Mouse (Mus musculus) neural tube, embryonic 12.5 days (tissue): ENCODE measurements around the gene Arrb1. TPM values are rescaled to one million over a fixed set of nuclear protein-coding genes. Genes with fewer than 3 reads are reported as not detected.

Experiments used
- ATAC-seq: fragments of 200-750 bp; cut with Nextera tagmentation; 2 replicates; pipeline ENCODE4 v1.8.0; 2017; ENCODE audit warnings: low read depth, mild to moderate bottlenecking, moderate TSS enrichment, moderate library complexity; ENCODE audit not compliant: low FRiP score
- H3K27ac ChIP-seq: fragments of 300-500 bp; sonication (generic); 2 replicates; pipeline ENCODE4 v1.5.1; 2016
- H3K27me3 ChIP-seq: fragments of 300-500 bp; sonication (generic); replicated peaks from 2 replicates; pipeline ENCODE4 v1.6.1; 2016; ENCODE audit warnings: mild to moderate bottlenecking
- H3K36me3 ChIP-seq: fragments of 300-500 bp; sonication (generic); 2 replicates; pipeline ENCODE4 v1.6.1; 2016; ENCODE audit warnings: mild to moderate bottlenecking
- H3K4me1 ChIP-seq: fragments of 300-500 bp; sonication (generic); 2 replicates; pipeline ENCODE4 v1.6.1; 2016
- H3K4me2 ChIP-seq: fragments of 300-500 bp; sonication (generic); replicated peaks from 2 replicates; pipeline ENCODE4 v1.6.1; 2016; ENCODE audit warnings: mild to moderate bottlenecking
- H3K4me3 ChIP-seq: fragments of 300-500 bp; sonication (generic); 2 replicates; pipeline ENCODE4 v1.5.1; 2016
- H3K9ac ChIP-seq: fragments of 300-500 bp; sonication (generic); 2 replicates; pipeline ENCODE4 v1.6.1; 2016; ENCODE audit warnings: mild to moderate bottlenecking
- H3K9me3 ChIP-seq: fragments of 300-500 bp; sonication (generic); 2 replicates; pipeline ENCODE4 v1.6.1; 2016; ENCODE audit warnings: mild to moderate bottlenecking
- WGBS: fragments of 180-500 bp; shearing (Covaris S2); methylation state at CpG from one replicate; pipeline ENCODE4 v1.1.7; 2016; 5-methylcytosine and 5-hydroxymethylcytosine counted together
- polyA plus RNA-seq: library from polyadenylated mRNA; unstranded; fragments of >200 nt; fragmentation: Nextera tagmentation; extraction: Ambion mirVana; gene quantifications from 2 replicates; pipeline ENCODE4 v1.2.1, GENCODE M21; 2016

Gene Arrb1
- polyA plus RNA-seq, 1 experiment from 2014 or later, result 18.4 TPM

DNA sequence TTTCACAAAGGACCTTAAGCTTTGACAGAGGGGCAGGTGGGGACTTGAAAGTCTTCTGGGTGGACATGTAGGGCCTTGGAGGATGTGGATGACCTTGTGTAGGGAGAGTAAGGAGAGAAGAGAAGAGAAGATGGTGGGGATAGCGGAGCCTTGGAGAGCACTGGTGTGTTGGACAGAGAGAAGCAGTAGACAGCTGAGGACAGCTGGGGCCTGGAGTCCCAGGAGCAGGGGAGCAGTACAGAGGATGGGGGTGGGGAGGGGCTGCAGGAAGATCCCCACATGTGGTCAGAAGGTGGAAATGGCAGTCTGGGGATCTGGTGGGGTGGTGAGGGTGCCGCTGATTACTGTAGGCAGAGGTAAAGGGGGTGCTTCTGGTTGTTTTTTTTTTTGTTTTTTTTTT is 4.8 kb downstream of the Arrb1 start:
- no peak overlapping the region for H3K27ac ChIP-seq

DNA sequence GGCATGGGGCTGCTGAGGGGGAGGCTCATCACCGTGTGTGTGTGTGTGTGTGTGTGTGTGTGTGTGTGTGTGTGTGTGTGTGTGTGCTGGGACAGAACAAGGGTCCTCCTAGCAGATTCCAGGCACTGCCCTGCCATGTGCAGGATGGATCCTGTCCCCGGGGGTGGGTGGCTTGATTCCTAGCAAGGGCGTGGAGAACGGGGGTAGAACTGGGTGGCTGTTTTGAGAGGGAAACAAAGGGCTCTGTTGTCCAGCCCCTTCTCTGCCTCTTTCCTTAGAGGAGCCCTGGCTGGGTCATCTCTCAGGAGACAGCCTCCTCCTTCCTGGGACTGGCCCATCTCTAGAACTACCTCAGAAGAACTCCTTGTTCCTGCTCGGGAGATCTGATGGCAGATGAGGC is 5.9 kb downstream of the Arrb1 start:
- H3K36me3 ChIP-seq, result no peaks in the 10 kb centered on the region; the same call in 1 of the 2 replicates
- peaks cover 53% of the 10 kb centered on the region for H3K4me1 ChIP-seq
- H3K9me3 ChIP-seq, result no peaks in the 10 kb centered on the region
- H3K27ac ChIP-seq, result no peak overlapping the region
- H3K27me3 ChIP-seq, result no peaks in the 10 kb centered on the region
- H3K9ac ChIP-seq, result no peak overlapping the region
- ATAC-seq, result no peak
- H3K4me2 ChIP-seq, result 0 out of 2 replicates have a peak overlapping the region, but pooled peaks have one; percentile 2
- 21% methylated on average over 5 of the region's 5 CpGs for WGBS
- H3K4me3 ChIP-seq, result no peak overlapping the region

More for the DNA sequence above, 4.8 kb downstream of the Arrb1 start:
- H3K9ac ChIP-seq, result 0 out of 2 replicates have a peak overlapping the region, but pooled peaks have one; percentile 13
- H3K4me2 ChIP-seq, result peak overlapping the region; percentile 46
- H3K36me3 ChIP-seq, result no peaks in the 10 kb centered on the region
- peaks cover 49% of the 10 kb centered on the region for H3K4me1 ChIP-seq
- 58% methylated on average over 2 of the region's 2 CpGs for WGBS
- H3K4me3 ChIP-seq, result no peak overlapping the region
- no peak for ATAC-seq
- no peaks in the 10 kb centered on the region for H3K27me3 ChIP-seq
- H3K9me3 ChIP-seq, result no peaks in the 10 kb centered on the region

GRCm38 (mm10) chr7:99544272-99544671 is 9.0 kb downstream of the Arrb1 start:
- ATAC-seq, result no peak
- no peak overlapping the region for H3K4me3 ChIP-seq
- H3K36me3 ChIP-seq, result no peaks in the 10 kb centered on the region; the same call in 1 of the 2 replicates
- no peak overlapping the region for H3K27ac ChIP-seq
- H3K27me3 ChIP-seq, result no peaks in the 10 kb centered on the region
- H3K4me2 ChIP-seq, result no peak overlapping the region
- no peak overlapping the region for H3K9ac ChIP-seq
- peaks cover 32% of the 10 kb centered on the region for H3K4me1 ChIP-seq
- no peaks in the 10 kb centered on the region for H3K9me3 ChIP-seq
- 66% methylated on average over 6 of the region's 6 CpGs for WGBS

GRCm38 (mm10) chr7:99545885-99546745 is 10.8 kb downstream of the Arrb1 start:
- 40% methylated on average over 10 of the region's 10 CpGs for WGBS
- peak overlapping the region; percentile 46 for H3K27ac ChIP-seq
- H3K4me3 ChIP-seq, result no peak overlapping the region
- no peaks in the 10 kb centered on the region for H3K27me3 ChIP-seq
- ATAC-seq, result 0 out of 2 replicates have a peak, but pooled peaks have one; percentile 33
- peaks cover 2% of the 10 kb centered on the region; the same call in 1 of the 2 replicates for H3K36me3 ChIP-seq
- 0 out of 2 replicates have a peak overlapping the region, but pooled peaks have one; percentile 2 for H3K4me2 ChIP-seq
- H3K4me1 ChIP-seq, result peaks cover 16% of the 10 kb centered on the region
- H3K9ac ChIP-seq, result 0 out of 2 replicates have a peak overlapping the region, but pooled peaks have one; percentile 29
- no peaks in the 10 kb centered on the region for H3K9me3 ChIP-seq

DNA sequence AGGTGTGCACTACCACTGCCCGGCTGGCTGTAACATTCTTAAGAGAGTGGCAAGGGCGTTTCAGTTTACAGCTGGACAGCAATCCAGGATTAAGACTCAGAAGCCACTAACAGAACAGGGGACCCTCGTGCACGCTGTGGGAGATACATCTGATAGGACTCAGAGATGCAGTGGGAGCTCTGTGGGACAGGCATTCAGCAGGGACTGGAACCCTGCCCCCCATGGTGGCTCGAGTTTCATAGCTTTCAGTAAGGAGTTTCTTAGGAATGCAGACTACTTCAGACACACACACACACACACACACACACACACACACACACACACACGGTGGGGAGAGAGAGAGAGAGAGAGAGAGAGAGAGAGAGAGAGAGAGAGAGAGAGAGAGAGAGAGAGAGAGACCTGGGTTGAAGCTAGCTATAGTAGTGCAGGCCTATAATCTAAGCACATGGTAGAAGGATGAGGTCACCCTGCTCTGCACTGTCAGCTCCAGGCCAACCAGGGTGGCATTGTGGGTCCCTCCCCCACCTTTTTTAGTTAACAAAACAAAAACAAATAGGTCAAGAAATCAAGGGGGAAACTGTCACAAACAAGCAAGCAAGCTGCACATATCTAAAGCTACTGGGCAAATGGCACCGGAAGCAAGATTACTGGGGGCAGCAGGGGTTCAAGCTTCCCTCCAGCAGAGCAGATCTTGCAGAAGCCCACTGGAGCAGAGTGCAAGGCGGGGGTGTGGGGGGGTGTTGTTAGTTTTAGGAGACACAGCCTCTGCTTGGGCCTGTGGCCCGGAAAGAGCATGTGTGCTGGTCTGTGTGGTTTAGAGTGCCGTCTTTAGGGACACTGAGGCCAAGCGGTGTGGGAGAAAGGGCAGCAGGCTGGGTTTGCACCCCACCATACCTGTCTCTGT is 12.6 kb downstream of the Arrb1 start:
- peaks cover 2% of the 10 kb centered on the region; the same call in 1 of the 2 replicates for H3K36me3 ChIP-seq
- no peak overlapping the region for H3K9ac ChIP-seq
- H3K4me3 ChIP-seq, result no peak overlapping the region
- ATAC-seq, result no peak
- H3K4me2 ChIP-seq, result no peak overlapping the region
- WGBS, result 55% methylated on average over 10 of the region's 11 CpGs
- H3K27me3 ChIP-seq, result no peaks in the 10 kb centered on the region
- no peaks in the 10 kb centered on the region for H3K9me3 ChIP-seq
- H3K4me1 ChIP-seq, result peaks cover 20% of the 10 kb centered on the region
- H3K27ac ChIP-seq, result no peak overlapping the region

GRCm38 (mm10) chr7:99549668-99550067 is 14.4 kb downstream of the Arrb1 start:
- H3K4me3 ChIP-seq, result no peak overlapping the region
- H3K4me2 ChIP-seq, result no peak overlapping the region
- H3K27me3 ChIP-seq, result no peaks in the 10 kb centered on the region
- 94% methylated on average over 5 of the region's 5 CpGs for WGBS
- no peak for ATAC-seq
- H3K27ac ChIP-seq, result no peak overlapping the region
- H3K9ac ChIP-seq, result no peak overlapping the region
- peaks cover 33% of the 10 kb centered on the region for H3K4me1 ChIP-seq
- no peaks in the 10 kb centered on the region for H3K9me3 ChIP-seq
- H3K36me3 ChIP-seq, result peaks cover 2% of the 10 kb centered on the region; the same call in 1 of the 2 replicates

- Histone ChIP-seq H3K36me3 (peaks cover 2% of the 10 kb centered on the region; the same call in 1 of the 2 replicates), H3K27ac (no peak overlapping the region), H3K4me2 (no peak overlapping the region), H3K9ac (no peak overlapping the region), H3K9me3 (no peaks in the 10 kb centered on the region), H3K4me1 (peaks cover 19% of the 10 kb centered on the region), H3K27me3 (no peaks in the 10 kb centered on the region), H3K4me3 (no peak overlapping the region)
- ATAC-seq, result no peak
- 94% methylated on average over 3 of the region's 3 CpGs for WGBS
These were observed 16.4 kb downstream of the Arrb1 start for GRCm38 (mm10) chr7:99551623-99552022.

DNA sequence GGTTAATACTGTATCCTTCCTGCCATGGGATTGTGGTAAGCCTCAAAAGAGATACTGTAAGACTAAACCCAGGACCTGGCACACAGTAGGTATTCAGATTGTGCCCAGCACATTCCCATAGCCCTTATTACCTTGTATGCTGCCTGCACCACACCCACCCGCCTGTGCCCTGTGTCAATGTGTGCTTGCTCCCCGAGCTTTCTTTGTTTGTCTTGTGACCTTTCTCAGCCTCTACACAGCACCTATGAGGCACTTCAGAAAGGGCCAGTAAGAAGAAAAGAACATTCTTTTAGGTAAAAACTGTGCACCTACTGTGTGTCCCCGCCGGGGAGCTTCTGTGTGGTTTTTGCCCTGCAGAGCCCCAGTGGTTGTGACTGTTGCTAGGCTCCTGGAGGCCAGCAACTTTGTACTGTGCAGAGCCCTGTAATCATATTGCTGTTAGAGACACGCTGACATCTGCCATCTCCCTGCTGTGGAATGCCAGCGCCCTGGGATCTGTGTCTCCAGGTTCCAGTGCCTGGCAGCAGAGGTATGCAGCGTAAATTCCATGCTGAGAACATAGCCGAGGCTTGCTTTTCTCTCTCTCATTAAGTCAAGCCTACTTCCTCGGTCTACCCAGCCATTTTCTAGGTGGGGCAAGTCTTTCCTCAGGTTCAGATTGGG is 18.1 kb downstream of the Arrb1 start:
- H3K4me2 ChIP-seq, result no peak overlapping the region
- H3K9me3 ChIP-seq, result no peaks in the 10 kb centered on the region
- H3K4me1 ChIP-seq, result peaks cover 18% of the 10 kb centered on the region
- no peaks in the 10 kb centered on the region for H3K27me3 ChIP-seq
- H3K36me3 ChIP-seq, result peaks cover 2% of the 10 kb centered on the region; the same call in 1 of the 2 replicates
- H3K4me3 ChIP-seq, result no peak overlapping the region
- H3K9ac ChIP-seq, result no peak overlapping the region
- WGBS, result 43% methylated on average over 9 of the region's 9 CpGs
- no peak for ATAC-seq
- no peak overlapping the region for H3K27ac ChIP-seq

DNA sequence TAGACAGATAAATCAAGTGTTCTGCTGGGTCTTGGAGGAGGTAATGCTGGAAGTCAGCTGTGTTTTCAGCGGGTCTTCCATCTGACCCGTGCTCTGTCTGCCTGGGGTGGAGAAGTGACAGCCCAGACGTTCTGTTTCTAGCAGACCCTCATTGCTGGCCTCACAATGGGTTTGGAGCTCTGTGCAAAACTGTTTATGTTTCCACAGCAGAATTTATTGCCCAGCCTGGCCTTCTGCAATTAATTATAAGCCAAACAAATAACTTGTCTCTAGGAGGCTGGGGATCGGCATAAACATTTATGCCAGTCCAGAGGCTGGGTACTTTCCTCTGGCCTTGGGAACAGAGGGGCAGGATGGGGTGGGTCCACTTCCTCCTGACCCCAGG is 18.6 kb downstream of the Arrb1 start:
- Histone ChIP-seq H3K4me1 (peaks cover 18% of the 10 kb centered on the region), H3K9ac (no peak overlapping the region), H3K36me3 (peaks cover 2% of the 10 kb centered on the region; the same call in 1 of the 2 replicates), H3K4me3 (no peak overlapping the region), H3K4me2 (no peak overlapping the region), H3K27me3 (no peaks in the 10 kb centered on the region), H3K27ac (no peak overlapping the region), H3K9me3 (no peaks in the 10 kb centered on the region)
- ATAC-seq, result no peak
- 16% methylated on average over 4 of the region's 4 CpGs for WGBS

DNA sequence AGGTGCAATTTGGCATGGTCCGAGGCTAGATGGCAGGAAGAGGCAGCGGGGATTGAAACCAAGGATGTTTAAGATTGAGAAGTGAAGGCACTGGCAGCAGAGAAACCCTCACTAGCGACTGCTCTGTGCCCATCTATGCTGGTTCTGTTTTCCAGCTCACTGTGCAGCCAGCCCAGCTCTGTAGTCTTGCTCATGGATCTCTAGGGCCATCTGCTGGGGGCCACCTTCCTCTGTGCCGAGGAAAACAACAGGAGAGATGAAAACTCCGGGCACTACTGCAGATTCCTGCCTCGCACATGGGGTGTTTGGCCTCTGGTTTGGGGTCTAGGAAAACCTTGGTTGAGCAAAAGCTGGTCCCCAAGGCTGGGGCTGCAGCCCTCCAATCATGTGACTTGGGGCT is 20.6 kb downstream of the Arrb1 start:
- Histone ChIP-seq H3K4me3 (no peak overlapping the region), H3K4me2 (no peak overlapping the region), H3K9me3 (no peaks in the 10 kb centered on the region), H3K4me1 (peaks cover 27% of the 10 kb centered on the region), H3K36me3 (no peaks in the 10 kb centered on the region; the same call in 1 of the 2 replicates), H3K27ac (no peak overlapping the region), H3K9ac (no peak overlapping the region), H3K27me3 (no peaks in the 10 kb centered on the region)
- ATAC-seq, result no peak
- 32% methylated on average over 6 of the region's 6 CpGs for WGBS

DNA sequence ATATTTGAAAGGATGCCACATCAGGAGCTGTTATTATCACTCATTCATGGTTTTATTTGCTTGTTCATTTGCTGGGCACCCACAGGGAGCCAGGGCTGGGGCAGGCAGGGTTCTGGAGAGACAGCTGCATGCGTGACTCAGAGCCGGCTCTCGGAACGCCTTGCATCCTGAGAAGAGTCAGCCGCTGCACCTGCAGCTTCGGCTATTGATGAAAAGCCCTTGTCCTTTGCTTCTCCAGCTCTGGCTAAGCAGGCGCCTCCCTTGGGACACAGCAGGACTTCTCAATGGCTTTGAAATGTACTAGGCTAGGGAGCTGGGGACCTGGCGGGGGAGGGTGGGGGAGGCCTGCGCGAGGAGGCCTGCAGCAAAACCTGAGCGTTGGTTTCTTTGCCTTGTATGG is 23.8 kb downstream of the Arrb1 start:
- WGBS, result 7% methylated on average over 11 of the region's 11 CpGs
- Histone ChIP-seq H3K4me1 (peaks cover 34% of the 10 kb centered on the region), H3K36me3 (no peaks in the 10 kb centered on the region), H3K9ac (0 out of 2 replicates have a peak overlapping the region, but pooled peaks have one; percentile 21), H3K4me2 (peak overlapping the region; percentile 30), H3K9me3 (no peaks in the 10 kb centered on the region), H3K27ac (no peak overlapping the region), H3K4me3 (no peak overlapping the region), H3K27me3 (no peaks in the 10 kb centered on the region)
- peak; percentile 18; the same call in 1 of the 2 replicates for ATAC-seq
